Mouse (Mus musculus): Measurements from ENCODE around the gene Cmc1.

Cmc1 gene

GRCm38 (mm10) chr9:118110360-118110710 lies 39.6 kb downstream of the Cmc1 start:
- no peak for DNase-seq (ENCODE audit: low spot score)

DNA sequence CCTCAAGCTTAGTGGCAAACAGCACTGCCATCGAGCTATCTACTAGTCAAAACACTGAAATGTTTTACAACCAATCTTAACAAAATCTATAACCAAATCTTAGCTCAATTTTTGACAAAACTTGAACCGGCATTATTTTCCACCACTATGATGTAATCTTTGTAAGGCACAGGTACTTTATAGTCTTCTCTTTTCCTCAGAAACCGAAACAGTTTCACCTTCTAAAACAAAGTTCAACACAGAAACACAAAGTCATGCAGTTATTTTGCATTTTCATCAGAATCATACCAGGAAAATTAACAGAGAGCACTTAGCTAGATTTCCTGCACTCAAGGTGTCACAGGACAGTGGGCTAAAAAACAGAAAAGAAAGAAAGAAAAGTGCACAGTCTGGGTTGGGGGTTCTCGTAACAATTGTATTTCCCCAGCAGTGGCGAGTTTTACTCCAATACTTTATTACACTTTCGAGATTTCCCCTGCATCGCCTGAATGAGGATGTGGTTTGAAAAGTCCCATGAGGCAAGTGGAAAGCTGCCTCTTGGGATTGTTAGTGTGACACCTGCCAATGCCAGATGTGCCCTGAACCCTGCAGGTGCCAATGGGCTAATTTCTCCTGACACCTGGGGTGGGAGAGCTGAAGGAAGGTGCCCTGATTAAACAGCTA lies 40.1 kb downstream of the Cmc1 start:
- DNase-seq (ENCODE audit: low spot score) = no peak

GRCm38 (mm10) chr9:118108527-118109011 lies 41.4 kb downstream of the Cmc1 start:
- DNase-seq (ENCODE audit: low spot score) = peak; percentile 30

- DNase-seq (ENCODE audit: low spot score) = no peak
Measured at GRCm38 (mm10) chr9:118101802-118102201, 48.2 kb downstream of the Cmc1 start.

DNA sequence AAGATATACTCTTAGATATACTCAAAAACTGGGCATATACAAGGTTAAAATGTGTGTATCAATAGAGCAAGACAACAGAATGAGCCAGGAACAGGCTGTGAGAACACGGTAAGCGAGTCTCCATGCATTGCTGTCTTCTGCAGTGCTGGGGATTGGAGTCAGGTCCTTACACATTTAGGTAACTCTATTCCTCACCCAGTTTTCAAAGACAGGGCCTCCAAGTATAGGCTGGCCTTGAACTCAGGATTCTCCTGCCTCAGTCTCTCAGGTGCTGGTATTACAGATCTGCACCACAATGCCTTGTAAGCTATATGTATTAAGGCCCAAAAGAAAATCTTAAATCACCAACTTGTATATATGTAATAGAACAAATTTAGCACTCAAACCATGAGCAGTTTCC lies 49.5 kb downstream of the Cmc1 start:
- DNase-seq (ENCODE audit: low spot score) = no peak

- DNase-seq (ENCODE audit: low spot score) = peak; percentile 41
Measured at GRCm38 (mm10) chr9:118099395-118099794, 50.6 kb downstream of the Cmc1 start.

DNA sequence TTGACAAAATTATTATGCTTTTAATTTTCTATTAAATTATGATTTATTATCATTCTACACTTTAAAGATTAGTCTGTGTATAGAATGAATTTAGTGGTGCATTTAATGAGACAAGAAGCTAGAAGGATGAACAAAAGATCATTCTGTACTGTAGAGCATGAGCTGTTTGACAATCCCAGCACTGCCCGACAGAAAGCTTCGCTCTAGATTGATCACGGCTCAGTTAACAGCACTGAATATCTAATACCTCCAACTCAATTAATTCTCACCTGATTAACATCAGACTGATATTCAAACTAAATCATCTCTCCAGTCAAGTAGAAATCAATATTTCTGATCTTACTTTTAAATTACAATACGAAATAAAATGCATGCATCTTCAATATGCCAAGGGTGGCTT lies 66.1 kb downstream of the Cmc1 start:
- DNase-seq (ENCODE audit: low spot score) = no peak

DNA sequence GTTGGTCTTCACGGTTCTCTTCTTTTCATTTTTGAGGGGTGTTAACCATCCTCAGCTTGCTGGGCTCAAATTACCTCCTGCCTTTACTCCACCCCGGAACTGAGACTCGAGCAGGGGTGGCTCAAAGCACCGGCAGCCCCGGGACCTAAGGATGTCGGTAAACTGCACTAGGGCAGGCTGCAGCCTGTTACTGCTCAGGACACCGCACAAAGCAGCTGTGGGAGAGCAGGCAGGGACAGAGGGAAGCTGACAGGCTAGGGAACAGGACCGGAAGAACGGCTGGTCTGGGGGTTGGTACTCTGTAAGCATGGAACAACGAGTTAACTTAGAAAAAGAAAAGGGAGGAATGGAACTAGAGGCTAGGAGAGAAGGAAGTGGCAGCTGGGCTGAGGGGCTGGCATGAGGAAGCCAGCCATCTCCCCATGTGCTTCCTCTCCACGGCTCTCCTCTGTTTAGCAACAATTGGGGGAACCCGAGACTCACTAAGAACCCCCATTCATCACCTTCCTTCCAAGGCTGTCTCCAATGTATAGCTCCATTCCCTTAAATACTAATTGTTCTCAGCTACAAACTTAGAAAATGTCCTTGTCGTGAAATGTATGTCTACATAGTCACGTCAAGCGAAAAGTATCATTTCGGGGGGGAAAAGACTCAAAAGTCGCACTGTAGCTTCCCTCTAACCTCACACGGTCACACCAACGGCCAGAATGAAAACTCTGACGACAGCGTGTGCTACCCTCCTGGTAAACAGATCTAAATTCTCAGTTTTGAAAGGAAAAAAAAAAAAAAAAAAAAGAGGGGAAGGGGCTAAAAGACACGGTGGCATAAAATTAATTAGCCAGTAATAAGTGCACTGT lies 67.2 kb downstream of the Cmc1 start:
- no peak for DNase-seq (ENCODE audit: low spot score)

- DNase-seq (ENCODE audit: low spot score) = no peak
Measured at GRCm38 (mm10) chr9:118073358-118073757, 76.6 kb downstream of the Cmc1 start.

DNA sequence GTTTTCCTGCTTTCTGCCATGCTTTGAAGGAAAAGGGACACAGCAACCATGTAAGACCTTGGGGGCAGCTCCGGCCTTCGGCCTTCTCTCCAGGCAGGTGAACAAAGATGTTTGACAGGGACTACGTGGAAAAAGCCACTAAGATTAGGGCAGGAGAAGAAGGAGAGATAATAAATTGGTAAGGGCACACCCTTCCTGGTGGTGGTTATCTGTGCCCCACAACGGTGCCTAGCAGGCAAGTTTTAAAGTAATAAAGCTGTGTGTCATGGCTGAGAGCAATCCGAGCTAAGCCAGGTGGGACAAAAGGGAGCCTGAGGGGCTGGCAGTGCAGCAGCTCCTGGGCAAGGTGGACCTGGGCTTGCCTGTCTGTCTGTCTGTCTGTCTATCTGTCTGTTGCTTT lies 77.9 kb downstream of the Cmc1 start:
- DNase-seq (ENCODE audit: low spot score) = no peak

- no peak for DNase-seq (ENCODE audit: low spot score)
Measured at GRCm38 (mm10) chr9:118071337-118071736, 78.6 kb downstream of the Cmc1 start.

DNA sequence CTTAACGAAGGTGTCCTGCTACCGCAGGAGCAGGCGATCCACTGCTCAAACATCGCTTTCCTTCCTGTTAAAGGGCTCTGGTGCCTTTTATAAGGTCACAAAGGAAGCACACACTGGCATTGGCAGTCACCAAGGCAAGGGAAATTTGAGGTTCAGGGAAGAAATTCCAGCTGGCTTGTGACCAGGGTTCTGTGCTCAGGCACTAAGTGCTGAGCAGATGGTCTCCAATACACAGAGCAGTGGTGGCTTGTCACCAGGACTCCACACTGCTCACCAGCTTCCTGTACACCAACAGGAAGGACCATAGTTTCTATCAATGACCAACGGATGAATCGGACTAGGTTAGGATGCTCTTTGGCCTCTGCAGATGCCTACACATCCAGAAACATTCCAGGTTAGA lies 79.5 kb downstream of the Cmc1 start:
- DNase-seq (ENCODE audit: low spot score) = no peak

- DNase-seq (ENCODE audit: low spot score) = no peak
Measured at GRCm38 (mm10) chr9:118059101-118059500, 90.9 kb downstream of the Cmc1 start.

DNA sequence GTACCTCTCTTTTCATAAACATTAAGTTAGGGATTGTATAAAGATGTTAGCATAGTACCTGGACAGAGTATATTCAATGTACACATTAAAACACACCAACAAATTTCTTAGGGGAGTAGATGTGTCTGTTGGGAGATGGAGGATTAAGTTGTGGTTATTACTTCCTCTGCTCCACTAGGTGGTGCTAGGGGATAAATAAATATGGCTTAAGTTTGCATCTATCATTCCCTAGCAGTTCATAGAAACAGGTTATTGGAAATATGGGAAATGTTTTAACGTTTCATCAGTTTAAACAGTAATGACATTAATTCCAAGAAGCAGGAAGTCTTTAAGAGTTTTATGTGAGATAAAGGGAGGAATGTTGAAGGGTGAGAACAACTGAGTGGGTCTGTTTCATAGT lies 96.7 kb downstream of the Cmc1 start:
- peak; percentile 47 for DNase-seq (ENCODE audit: low spot score)

- no peak for DNase-seq (ENCODE audit: low spot score)
Measured at GRCm38 (mm10) chr9:118045011-118045533, 104.9 kb downstream of the Cmc1 start.

DNA sequence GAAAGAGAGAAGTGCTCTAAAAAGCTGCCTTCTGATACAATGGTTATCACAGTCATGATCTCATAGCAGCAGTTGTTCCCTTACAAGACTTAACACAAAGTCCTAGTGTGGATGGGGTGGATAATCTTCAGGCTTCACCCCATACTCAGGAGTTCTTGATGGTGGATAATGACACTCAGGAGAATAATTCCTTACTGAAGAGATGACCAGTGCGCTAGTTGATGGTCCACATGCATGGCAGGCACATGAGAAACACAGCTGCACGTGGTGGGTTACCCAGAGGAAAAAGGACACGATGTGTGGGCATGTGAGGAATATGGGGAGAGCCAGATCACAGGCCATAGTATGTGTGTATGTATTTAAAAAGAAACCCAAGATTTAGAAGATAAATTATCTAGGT lies 106.4 kb downstream of the Cmc1 start:
- no peak for DNase-seq (ENCODE audit: low spot score)

- no peak for DNase-seq (ENCODE audit: low spot score)
Measured at GRCm38 (mm10) chr9:118042738-118043137, 107.2 kb downstream of the Cmc1 start.

- DNase-seq (ENCODE audit: low spot score) = peak; percentile 19
Measured at GRCm38 (mm10) chr9:118041646-118042045, 108.3 kb downstream of the Cmc1 start.

- no peak for DNase-seq (ENCODE audit: low spot score)
Measured at GRCm38 (mm10) chr9:118041022-118041400, 109.0 kb downstream of the Cmc1 start.

GRCm38 (mm10) chr9:118040218-118041021 lies 109.6 kb downstream of the Cmc1 start, which contains the start of gene Azi2:
TSS of gene Azi2 (plus strand) at chr9:118040499.
- DNase-seq (ENCODE audit: low spot score) = peak; percentile 99

- DNase-seq (ENCODE audit: low spot score) = no peak
Measured at GRCm38 (mm10) chr9:118034990-118035389, 115.0 kb downstream of the Cmc1 start.

DNA sequence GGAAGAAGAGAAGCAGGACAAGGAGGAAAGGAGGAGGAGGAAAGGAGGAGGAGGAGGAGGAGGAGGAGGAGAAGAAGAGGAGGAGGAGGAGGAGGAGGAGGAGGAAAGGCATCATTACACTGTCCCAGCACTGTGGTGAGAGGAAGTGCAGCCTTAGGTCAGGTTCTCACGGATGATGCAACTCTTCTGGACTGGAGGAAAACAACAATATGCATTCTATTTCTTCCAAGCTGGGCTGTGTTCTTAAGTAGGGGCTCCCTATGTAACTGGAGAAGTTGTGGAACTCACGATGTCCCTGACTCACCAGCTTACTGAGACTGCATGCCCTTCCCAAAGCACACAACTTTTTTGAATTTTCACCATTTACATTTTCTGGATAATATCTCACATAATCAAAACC lies 118.3 kb downstream of the Cmc1 start:
- peak; percentile 14 for DNase-seq (ENCODE audit: low spot score)

All from MN1 (cell line).